Mouse (Mus musculus): ENCODE data around the gene Trim44. TPM values are rescaled to one million over a fixed set of nuclear protein-coding genes. Genes with fewer than 3 reads are reported as not detected.

Trim44 gene
- polyA plus RNA-seq (2015; fragmentation: Nextera tagmentation; extraction: Ambion mirVana) = 4.9 and 5.5 TPM in 2 replicates

GRCm38 (mm10) chr2:102407363-102408184, at the start of gene Trim44:
TSS of gene Trim44 (minus strand) at chr2:102407828.
- no peak within 1 kb of the TSS; the same call in 1 of the 2 replicates for H3K4me2 ChIP-seq (ENCODE audit: low read depth, low read length)
- H3K27me3 ChIP-seq (ENCODE audit: insufficient read depth, low read length) = no peaks in the 10 kb centered on the region
- no peaks in the 10 kb centered on the region for H3K4me1 ChIP-seq (ENCODE audit: insufficient read depth)
- TF ChIP-seq CTCF (IDR thresholded peaks at IDR 0.05; ENCODE audit: low read depth) = no peak
- no peak for TF ChIP-seq EP300 (IDR thresholded peaks at IDR 0.05; ENCODE audit: low read depth)
- no peak within 1 kb of the TSS for H3K9ac ChIP-seq (replicated peaks)
- H3K9me3 ChIP-seq (ENCODE audit: low read length) = no peaks in the 10 kb centered on the region
- WGBS (ENCODE audit: insufficient replicate concordance) = 56% methylated on average over 14 of the region's 14 CpGs
- ATAC-seq = no peak
- H3K36me3 ChIP-seq (replicated peaks; ENCODE audit: insufficient read depth, low read length) = no peaks in the 10 kb centered on the region
- H3K27ac ChIP-seq (ENCODE audit: low read depth) = no peak within 1 kb of the TSS
- no peak within 1 kb of the TSS for H3K4me3 ChIP-seq (ENCODE audit: low read depth, low read length)
- no peak for DNase-seq

GRCm38 (mm10) chr2:102455126-102455525, 47.5 kb upstream of the Trim44 start:
- Histone ChIP-seq H3K27ac (ENCODE audit: low read depth) (no peak overlapping the region), H3K9ac (replicated peaks) (no peak overlapping the region), H3K4me3 (ENCODE audit: low read depth, low read length) (no peak overlapping the region), H3K27me3 (ENCODE audit: insufficient read depth, low read length) (peaks cover 22% of the 10 kb centered on the region), H3K4me2 (ENCODE audit: low read depth, low read length) (no peak overlapping the region), H3K4me1 (ENCODE audit: insufficient read depth) (peaks cover 9% of the 10 kb centered on the region), H3K36me3 (replicated peaks; ENCODE audit: insufficient read depth, low read length) (no peaks in the 10 kb centered on the region), H3K9me3 (ENCODE audit: low read length) (no peaks in the 10 kb centered on the region)
- 73% methylated on average over 1 of the region's 1 CpGs for WGBS (ENCODE audit: insufficient replicate concordance)
- ATAC-seq = no peak
- DNase-seq = no peak
- no peak for TF ChIP-seq CTCF (IDR thresholded peaks at IDR 0.05; ENCODE audit: low read depth)
- no peak for TF ChIP-seq EP300 (IDR thresholded peaks at IDR 0.05; ENCODE audit: low read depth)

- TF ChIP-seq CTCF (IDR thresholded peaks at IDR 0.05; ENCODE audit: low read depth) (peak; percentile 70), EP300 (IDR thresholded peaks at IDR 0.05; ENCODE audit: low read depth) (no peak)
- no peak for ATAC-seq
- no peaks in the 10 kb centered on the region for H3K9me3 ChIP-seq (ENCODE audit: low read length)
- H3K4me1 ChIP-seq (ENCODE audit: insufficient read depth) = peaks cover 16% of the 10 kb centered on the region
- no peak for DNase-seq
- no peaks in the 10 kb centered on the region for H3K36me3 ChIP-seq (replicated peaks; ENCODE audit: insufficient read depth, low read length)
- no peak overlapping the region for H3K4me3 ChIP-seq (ENCODE audit: low read depth, low read length)
- no peak overlapping the region for H3K9ac ChIP-seq (replicated peaks)
- H3K27me3 ChIP-seq (ENCODE audit: insufficient read depth, low read length) = peaks cover 33% of the 10 kb centered on the region
- WGBS (ENCODE audit: insufficient replicate concordance) = 29% methylated on average over 3 of the region's 3 CpGs
- H3K27ac ChIP-seq (ENCODE audit: low read depth) = no peak overlapping the region
- H3K4me2 ChIP-seq (ENCODE audit: low read depth, low read length) = no peak overlapping the region
Measured at GRCm38 (mm10) chr2:102453447-102453846, 45.8 kb upstream of the Trim44 start.

- WGBS (ENCODE audit: insufficient replicate concordance) = 2% methylated on average over 25 of the region's 49 CpGs
- H3K9ac ChIP-seq (replicated peaks) = peak within 1 kb of the TSS; percentile 55; the same call in 1 of the 2 replicates
- DNase-seq = no peak
- H3K4me1 ChIP-seq (ENCODE audit: insufficient read depth) = peaks cover 16% of the 10 kb centered on the region
- H3K36me3 ChIP-seq (replicated peaks; ENCODE audit: insufficient read depth, low read length) = no peaks in the 10 kb centered on the region
- no peaks in the 10 kb centered on the region for H3K9me3 ChIP-seq (ENCODE audit: low read length)
- H3K4me2 ChIP-seq (ENCODE audit: low read depth, low read length) = peak within 1 kb of the TSS; percentile 89
- peak within 1 kb of the TSS; percentile 57 for H3K4me3 ChIP-seq (ENCODE audit: low read depth, low read length)
- H3K27me3 ChIP-seq (ENCODE audit: insufficient read depth, low read length) = peaks cover 33% of the 10 kb centered on the region
- peak; percentile 32 for ATAC-seq
- TF ChIP-seq EP300 (IDR thresholded peaks at IDR 0.05; ENCODE audit: low read depth) (no peak), CTCF (IDR thresholded peaks at IDR 0.05; ENCODE audit: low read depth) (no peak)
- no peak within 1 kb of the TSS for H3K27ac ChIP-seq (ENCODE audit: low read depth)
Measured at GRCm38 (mm10) chr2:102451671-102452549, 44.3 kb upstream of the Trim44 start, which contains the start of gene Fjx1. TSS of gene Fjx1 (minus strand) at chr2:102452499.

GRCm38 (mm10) chr2:102450761-102451670, 43.4 kb upstream of the Trim44 start:
- DNase-seq = peak; percentile 37
- H3K4me3 ChIP-seq (ENCODE audit: low read depth, low read length) = peak overlapping the region; percentile 57
- no peaks in the 10 kb centered on the region for H3K36me3 ChIP-seq (replicated peaks; ENCODE audit: insufficient read depth, low read length)
- peak overlapping the region; percentile 55; the same call in 1 of the 2 replicates for H3K9ac ChIP-seq (replicated peaks)
- H3K27me3 ChIP-seq (ENCODE audit: insufficient read depth, low read length) = peaks cover 33% of the 10 kb centered on the region
- peak; percentile 62 for ATAC-seq
- WGBS (ENCODE audit: insufficient replicate concordance) = under 1% methylated on average over 84 of the region's 109 CpGs
- no peaks in the 10 kb centered on the region for H3K9me3 ChIP-seq (ENCODE audit: low read length)
- peaks cover 16% of the 10 kb centered on the region for H3K4me1 ChIP-seq (ENCODE audit: insufficient read depth)
- TF ChIP-seq CTCF (IDR thresholded peaks at IDR 0.05; ENCODE audit: low read depth) (no peak), EP300 (IDR thresholded peaks at IDR 0.05; ENCODE audit: low read depth) (no peak)
- H3K4me2 ChIP-seq (ENCODE audit: low read depth, low read length) = peak overlapping the region; percentile 89
- H3K27ac ChIP-seq (ENCODE audit: low read depth) = no peak overlapping the region
